Mouse (Mus musculus) stomach, postnatal 0 days (tissue): ENCODE measurements around the gene Set.

ENCODE experiments used
- CTCF ChIP-seq: IDR thresholded peaks from 2 replicates; pipeline ENCODE4 v1.5.1; 2016; ENCODE audit warnings: antibody characterized with exemption, low read depth, mild to moderate bottlenecking, moderate library complexity
- EP300 ChIP-seq: optimal IDR thresholded peaks from 2 replicates; pipeline ENCODE3; 2016; ENCODE audit warnings: antibody characterized with exemption

GRCm38 (mm10) chr2:30044550-30044949 lies 12.6 kb upstream of the Set start:
- TF ChIP-seq CTCF (no peak), EP300 (no peak)
